Mouse (Mus musculus) bone marrow, adult 2 months (tissue): ENCODE measurements around the gene Mical3.

Experiments used
- CTCF ChIP-seq: fragments of 200-500 bp; IDR thresholded peaks from 2 replicates; pipeline ENCODE4 v1.5.1; 2011; ENCODE audit warnings: low read length, control low read depth; ENCODE audit not compliant: control insufficient read depth, insufficient read depth
- POLR2A ChIP-seq: fragments of 200-500 bp; IDR thresholded peaks from 2 replicates; pipeline ENCODE4 v1.6.1; 2011; ENCODE audit warnings: low read depth, mild to moderate bottlenecking, control low read depth, low read length, borderline replicate concordance; ENCODE audit not compliant: control insufficient read depth

DNA sequence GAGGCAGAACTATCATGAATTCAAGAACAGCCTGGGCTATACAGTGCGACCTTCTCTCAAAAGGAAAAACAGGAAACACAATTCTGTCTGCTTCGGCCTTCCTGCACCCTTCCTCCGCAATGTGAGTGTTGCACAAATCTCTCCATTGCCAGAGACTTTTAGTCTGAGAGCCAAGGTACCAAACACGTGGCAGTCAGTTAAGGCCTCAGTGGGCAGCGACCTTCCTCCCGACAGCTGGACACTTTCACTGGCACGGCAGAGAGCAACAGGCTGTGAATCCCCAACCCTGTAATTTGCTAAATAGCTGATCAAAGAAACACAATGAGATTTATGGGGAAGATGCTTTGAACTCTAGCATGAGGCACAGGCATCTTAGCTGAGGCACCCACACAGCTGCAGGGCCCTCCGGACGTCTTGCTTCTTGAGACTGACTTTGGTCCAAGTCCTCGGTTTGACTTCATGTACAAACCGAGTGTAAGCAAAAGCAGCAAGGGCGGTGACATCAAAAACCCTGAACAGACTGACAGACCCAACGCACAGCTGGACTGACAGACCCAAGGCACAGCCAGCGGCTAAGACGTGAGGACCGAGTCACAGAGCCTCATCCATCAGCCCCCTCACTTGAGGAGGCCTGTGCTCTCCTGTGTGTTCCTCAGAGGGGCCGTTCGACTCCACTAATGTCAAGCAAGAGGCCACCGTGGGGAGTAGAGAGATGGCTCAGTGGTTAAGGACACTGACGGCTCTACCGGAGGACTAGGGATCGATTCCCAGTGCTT lies 73.4 kb downstream of the Mical3 start:
- no peak for TF ChIP-seq POLR2A
- TF ChIP-seq CTCF: no peak
